Mouse (Mus musculus) gastrocnemius, postnatal 10 days (tissue): ENCODE results near the gene Homer2. TPM values are rescaled to one million over a fixed set of nuclear protein-coding genes. Genes with fewer than 3 reads are reported as not detected.

Source experiments
- DNase-seq: peaks from one replicate; pipeline ENCODE4 v3.0.0; 2021; ENCODE audit warnings: mixed read lengths
- total RNA-seq, 2 experiments: library from RNA; stranded (reverse); gene quantifications; 2 replicates each; pipeline ENCODE4 v1.2.3; 2021

Homer2 gene
- total RNA-seq, 2 experiments from 2014 or later = 26.1 to 26.3 TPM

DNA sequence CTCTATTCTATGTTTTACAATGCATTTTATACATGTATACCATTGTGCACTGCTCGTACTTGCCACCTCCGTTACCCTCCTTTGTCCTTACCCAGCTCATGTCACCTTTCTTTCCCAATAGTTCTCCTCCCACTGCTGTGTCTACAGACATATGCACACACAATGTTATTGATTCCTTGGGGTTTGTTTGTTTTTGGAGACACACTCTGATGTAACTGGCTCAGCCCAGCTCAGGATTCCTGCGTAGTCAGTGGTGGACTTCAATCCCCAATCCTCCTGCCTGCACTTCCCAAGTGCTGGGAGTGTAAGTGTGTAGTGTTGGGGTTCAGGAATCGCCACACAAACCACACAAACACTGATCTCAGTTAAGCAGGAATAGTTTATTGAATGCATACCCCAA, 120.1 kb downstream of the Homer2 start:
- no peak for DNase-seq

GRCm38 (mm10) chr7:81585326-81585725, 122.0 kb downstream of the Homer2 start:
- DNase-seq = no peak

DNA sequence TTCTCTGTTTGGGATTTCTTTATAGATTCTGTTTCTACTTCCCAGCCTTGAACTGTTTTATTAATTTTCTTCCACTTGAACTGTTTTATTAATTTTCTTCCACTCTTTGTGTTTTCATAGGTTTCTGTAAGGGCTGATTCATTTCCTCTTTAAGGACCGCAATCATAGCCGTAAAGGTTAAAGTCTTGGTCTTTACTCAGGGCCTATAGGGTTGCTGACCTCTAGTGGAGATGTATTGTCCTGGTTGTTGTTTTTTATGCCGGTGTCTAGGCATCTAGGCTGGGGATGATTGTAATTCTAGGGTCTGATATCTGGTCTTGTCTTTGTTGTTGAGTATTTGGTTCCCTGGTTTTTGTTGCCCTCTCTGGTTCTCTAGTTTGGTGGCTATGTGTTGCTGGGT, 123.8 kb downstream of the Homer2 start:
- no peak for DNase-seq

DNA sequence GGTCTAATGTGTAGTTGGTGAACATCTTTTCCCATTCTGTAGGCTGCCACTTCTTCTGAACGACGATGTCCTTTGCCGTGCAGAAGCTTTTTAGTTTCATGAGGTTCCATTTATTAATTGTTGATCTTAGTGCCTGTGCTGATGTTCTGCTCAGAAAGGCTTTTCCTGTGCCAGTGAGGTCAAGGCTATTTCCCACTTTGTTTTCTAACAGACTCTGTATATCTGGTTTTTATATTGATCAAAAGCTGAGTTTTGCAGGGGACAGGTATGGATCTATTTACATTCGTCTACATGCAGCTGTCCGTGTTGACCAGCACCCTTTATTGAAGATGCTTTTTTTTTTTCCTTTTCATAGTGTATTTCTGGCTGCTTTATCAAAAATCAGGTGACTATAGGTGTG, 128.0 kb downstream of the Homer2 start:
- no peak for DNase-seq

GRCm38 (mm10) chr7:81578413-81578812, 128.9 kb downstream of the Homer2 start:
- no peak for DNase-seq

- no peak for DNase-seq
Measured at GRCm38 (mm10) chr7:81577872-81578271, 129.5 kb downstream of the Homer2 start.

DNA sequence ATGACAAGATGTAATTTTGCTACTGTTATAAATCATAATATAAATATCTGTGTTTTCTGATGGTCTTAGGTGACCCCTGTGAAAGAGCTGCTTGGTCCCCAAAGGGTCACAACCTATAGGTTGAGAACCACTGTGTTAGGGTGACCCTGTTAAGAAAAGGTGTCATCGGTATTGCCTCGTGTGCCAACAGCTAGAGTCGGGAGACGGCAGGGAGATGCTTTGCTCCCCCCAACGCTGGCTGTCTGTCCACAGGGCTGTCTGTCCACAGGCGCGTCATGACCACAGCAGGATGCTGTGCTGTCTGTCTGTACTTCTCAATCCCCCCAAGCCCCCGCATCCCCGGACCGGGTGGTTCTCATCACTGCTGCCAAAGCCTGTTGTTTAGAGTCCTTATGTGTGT, 131.7 kb downstream of the Homer2 start:
- no peak for DNase-seq

DNA sequence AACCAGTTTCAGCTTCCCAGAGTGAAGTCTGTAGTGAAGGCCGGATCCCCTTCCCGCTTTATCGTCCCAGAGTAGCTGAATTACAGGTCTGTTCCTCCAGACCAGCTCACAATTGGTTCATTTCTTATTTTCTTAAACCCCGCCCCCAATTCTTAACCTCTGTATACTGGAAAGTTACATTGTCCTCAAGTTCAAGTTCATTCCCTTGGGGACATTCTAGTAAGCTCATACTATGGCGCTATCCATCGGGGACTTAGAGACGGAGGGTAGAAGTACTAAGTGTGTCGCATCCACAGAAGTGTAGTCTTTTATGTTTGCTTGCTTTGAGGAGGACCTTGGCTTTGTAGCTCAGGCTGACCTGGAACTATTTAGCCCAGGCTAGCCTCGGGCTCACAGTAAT, 133.5 kb downstream of the Homer2 start:
- DNase-seq = no peak

DNA sequence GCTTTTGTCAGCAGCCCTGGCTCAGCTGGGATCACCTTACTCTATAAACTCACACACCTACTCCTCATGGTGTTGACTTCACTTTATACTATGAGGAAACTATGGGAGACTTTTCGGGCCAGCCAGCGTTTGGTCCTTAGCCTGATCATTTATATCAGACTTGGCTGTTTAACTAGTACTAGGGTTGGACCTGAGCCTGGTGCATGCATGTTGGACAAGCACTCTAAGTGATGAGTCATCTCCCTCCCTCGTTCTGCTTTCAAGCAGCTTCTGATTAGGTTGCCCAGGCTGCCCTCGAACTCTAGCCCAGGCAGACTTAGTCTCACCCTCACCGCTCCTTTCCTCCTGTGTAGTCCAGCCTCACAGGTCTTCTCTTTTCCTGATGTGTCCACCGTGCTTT, 133.9 kb downstream of the Homer2 start:
- no peak for DNase-seq

DNA sequence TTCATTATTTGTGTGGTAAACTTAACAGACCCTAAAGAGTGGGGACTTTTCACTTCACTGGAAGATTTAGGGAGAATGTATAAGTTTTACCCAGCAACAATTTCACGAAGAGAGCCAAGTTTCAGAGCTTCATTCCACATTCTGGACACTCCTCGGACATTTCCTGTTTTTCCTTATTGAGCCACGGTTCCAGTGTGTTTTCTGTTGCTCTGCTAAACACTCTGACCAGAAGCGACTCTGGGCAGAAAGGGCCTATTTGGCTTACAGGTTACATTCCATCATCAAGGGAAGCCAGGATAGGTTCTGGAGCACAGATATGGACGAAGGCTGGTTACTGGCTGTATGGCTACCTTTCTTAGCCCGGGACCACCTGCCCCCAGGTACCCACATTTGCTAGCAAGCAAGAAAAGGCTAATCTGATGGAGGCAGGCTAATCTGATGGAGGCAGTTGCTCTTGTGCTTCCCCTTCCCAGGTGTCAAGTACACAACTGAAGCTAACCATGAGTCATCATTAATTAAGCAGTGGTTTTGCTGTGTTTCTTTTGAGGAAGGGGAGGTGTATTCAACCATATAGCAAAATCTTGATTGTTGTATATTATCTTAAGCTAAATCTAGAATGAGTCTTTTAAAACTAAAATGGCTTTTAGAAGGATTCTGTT, 134.6 kb downstream of the Homer2 start:
- no peak for DNase-seq

- DNase-seq = no peak
Measured at GRCm38 (mm10) chr7:81571941-81572441, 135.3 kb downstream of the Homer2 start.

DNA sequence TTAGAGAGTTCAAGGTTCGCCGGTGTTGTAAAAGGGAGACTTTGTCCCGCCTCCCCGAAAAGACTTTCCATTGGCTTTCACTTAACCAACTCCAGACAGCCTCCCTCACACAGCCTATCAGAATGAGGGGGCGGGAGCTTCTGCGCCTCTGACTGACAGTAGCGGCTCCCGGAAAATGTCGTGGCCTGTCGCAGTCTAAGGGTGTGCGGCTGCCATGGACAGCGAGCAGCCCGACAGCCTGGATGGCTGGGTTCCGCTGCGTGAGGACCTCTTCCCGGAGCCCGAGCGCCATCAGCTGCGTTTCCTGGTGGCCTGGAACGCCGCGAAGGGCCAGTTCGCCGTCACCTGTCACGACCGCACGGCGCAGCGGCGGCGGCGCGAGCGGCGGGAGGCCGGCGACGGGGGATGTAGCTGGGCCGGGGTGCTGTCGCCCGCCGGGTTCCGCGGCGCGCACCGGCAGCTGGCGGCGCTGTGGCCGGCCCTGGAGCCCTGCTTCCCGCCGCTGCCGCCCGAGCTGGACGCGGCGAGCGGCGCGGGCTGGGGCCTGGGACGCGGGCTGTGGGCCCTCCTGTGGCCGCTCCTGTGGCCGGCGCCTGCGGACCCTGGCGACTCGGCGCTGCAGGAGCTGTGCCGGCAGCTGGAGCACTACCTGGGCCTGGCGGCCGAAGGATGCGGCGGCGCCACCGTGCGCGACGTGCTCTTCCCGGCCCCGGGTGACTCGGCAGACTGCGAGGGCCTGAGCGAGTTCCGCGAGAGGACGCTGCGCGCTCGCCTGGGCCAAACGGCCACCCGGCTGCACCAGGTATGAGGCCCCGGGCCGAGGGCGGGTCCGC, 136.0 kb downstream of the Homer2 start, which contains the start of gene Whamm:
Gene Whamm (plus strand): TSS at position 159 of the 833 bp plus-strand sequence.
- peak; percentile 81 for DNase-seq

- no peak for DNase-seq
Measured at GRCm38 (mm10) chr7:81570752-81571107, 136.6 kb downstream of the Homer2 start.

DNA sequence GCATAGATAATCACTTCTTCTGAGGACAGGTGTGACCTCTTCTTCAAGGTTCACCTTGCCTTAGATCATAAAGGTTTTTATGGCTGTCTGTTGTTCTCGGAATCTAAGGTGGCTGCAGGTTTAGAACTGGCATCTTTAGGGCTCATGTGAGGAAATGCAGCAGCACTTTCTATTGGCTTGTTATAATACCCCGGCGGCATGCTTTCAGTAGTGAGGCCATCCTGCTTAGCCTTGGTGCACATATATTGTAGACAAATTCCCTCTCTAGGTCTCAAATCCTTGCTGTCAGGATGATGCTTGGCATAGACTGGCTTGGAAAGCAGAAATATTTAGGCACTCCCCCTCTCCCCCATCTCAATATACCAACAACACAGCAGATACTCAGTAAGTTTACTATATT, 137.1 kb downstream of the Homer2 start:
- no peak for DNase-seq

GRCm38 (mm10) chr7:81569851-81570250, 137.5 kb downstream of the Homer2 start:
- no peak for DNase-seq

DNA sequence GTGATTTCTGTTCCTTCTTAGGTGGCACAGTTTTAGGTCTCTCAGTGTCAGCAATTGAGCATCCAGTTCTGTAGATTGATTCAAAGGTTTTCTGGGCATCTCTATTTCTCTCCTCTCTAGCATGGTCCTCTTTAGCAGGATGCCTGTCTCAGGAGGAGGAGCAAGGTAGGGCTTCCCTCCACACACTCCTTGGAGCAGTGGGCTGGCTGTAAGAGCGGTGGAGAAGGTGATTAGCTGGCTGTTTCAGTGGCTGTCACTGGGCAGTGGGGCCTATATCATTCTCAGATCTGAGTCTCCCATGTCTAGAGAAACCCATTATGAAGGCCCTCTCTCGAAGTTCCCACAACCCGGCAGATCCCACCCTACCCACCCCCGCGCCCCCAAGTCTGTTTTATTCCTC, 139.9 kb downstream of the Homer2 start:
- no peak for DNase-seq

GRCm38 (mm10) chr7:81566892-81567291, 140.4 kb downstream of the Homer2 start, which contains the start of gene Fsd2:
Gene Fsd2 (minus strand): TSS chr7:81566944.
- peak; percentile 26 for DNase-seq

DNA sequence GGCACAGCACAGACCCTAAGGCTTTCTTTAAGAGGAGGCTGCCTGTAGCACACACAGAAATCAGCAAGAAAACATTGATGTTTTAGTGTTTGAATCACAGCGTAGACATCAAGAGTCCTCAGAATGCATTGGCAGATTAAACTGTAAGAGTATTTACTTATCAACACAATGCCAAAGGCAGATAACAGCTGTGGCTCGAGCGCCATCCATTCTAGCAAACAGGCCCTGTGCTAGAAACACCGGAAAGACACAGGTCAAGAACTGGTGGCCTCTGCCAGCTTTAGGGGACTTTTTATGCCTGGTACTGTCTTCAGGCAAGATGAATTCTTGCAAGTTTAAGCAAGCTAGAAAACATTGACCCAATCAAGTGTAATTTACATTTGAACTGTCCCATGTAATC, 141.0 kb downstream of the Homer2 start:
- DNase-seq = no peak

DNA sequence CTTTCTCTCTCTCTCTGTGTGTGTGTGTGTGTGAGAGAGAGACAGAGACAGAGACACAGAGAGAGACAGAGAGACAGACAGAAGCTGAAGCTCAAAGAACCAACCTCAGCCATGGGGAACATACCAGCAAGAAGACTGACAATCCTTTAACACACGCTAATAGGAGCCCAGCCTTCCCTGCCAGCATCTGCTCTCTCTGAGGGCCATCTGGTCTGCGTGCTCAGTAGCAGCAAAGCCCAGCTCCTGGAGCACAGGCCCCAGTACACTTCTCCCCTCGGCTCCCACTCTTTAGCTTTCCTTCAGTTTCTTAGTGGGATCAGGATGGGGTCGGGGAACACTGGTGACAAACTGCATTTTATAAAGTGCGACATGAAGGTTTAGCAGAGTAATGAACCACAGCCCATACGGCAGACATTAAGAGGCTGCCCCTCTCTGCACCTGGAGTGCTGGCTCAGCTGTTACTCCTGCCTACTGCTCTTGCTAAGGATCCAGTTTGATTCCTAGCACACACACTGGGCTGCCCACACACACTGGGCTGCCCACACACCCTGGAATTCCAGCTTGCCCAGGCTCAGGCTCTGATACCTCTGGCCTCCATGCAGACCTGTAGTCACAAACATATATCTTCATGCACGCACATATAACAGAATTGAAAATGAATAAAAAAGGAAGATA, 141.8 kb downstream of the Homer2 start:
- no peak for DNase-seq

GRCm38 (mm10) chr7:81564766-81565165, 142.6 kb downstream of the Homer2 start:
- no peak for DNase-seq

GRCm38 (mm10) chr7:81563506-81564015, 143.8 kb downstream of the Homer2 start:
- DNase-seq = no peak

- DNase-seq = no peak
Measured at GRCm38 (mm10) chr7:81561211-81561610, 146.1 kb downstream of the Homer2 start.
